Mouse (Mus musculus) neural tube, embryonic 11.5 days (tissue): ENCODE data around the gene Uba1y. TPM values are rescaled to one million over a fixed set of nuclear protein-coding genes. Genes with fewer than 3 reads are reported as not detected.
"Not testable (repeated sequence)": the region's sequence is repeated elsewhere in the genome, so short reads cannot be mapped to it uniquely, and the experiment has no call there.

Experiments used
- ATAC-seq: fragments of 200-750 bp; cut with Nextera tagmentation; 2 replicates; pipeline ENCODE4 v1.8.0; 2017; ENCODE audit warnings: moderate number of reproducible peaks, mild to moderate bottlenecking, moderate TSS enrichment, moderate library complexity; ENCODE audit not compliant: insufficient read depth, low FRiP score, low TSS enrichment
- DNase-seq: peaks from one replicate; pipeline ENCODE4 v3.0.0-alpha.2; 2015; ENCODE audit warnings: low spot score
- H3K27ac ChIP-seq: fragments of 300-500 bp; sonication (generic); 2 replicates; pipeline ENCODE4 v1.5.1; 2014; ENCODE audit warnings: low read depth, mild to moderate bottlenecking, low read length
- H3K27me3 ChIP-seq: fragments of 300-500 bp; sonication (generic); 2 replicates; pipeline ENCODE4 v1.6.1; 2014; ENCODE audit warnings: mild to moderate bottlenecking, low read length, mixed read lengths; ENCODE audit not compliant: control insufficient read depth, insufficient read depth
- H3K36me3 ChIP-seq: fragments of 300-500 bp; sonication (generic); 2 replicates; pipeline ENCODE4 v1.6.1; 2014; ENCODE audit warnings: mild to moderate bottlenecking, low read length, moderate library complexity, mixed read lengths; ENCODE audit not compliant: control insufficient read depth, insufficient read depth
- H3K4me1 ChIP-seq: fragments of 300-500 bp; sonication (generic); 2 replicates; pipeline ENCODE4 v1.6.1; 2014; ENCODE audit warnings: low read length, mixed read lengths; ENCODE audit not compliant: control insufficient read depth, insufficient read depth
- H3K4me2 ChIP-seq: fragments of 300-500 bp; sonication (generic); 2 replicates; pipeline ENCODE4 v1.6.1; 2014; ENCODE audit warnings: low read depth, mild to moderate bottlenecking, moderate library complexity
- H3K4me3 ChIP-seq: fragments of 300-500 bp; sonication (generic); 2 replicates; pipeline ENCODE4 v1.5.1; 2014; ENCODE audit warnings: low read depth, low read length
- H3K9ac ChIP-seq: fragments of 300-500 bp; sonication (generic); 2 replicates; pipeline ENCODE4 v1.6.1; 2014; ENCODE audit warnings: mild to moderate bottlenecking, low read length
- H3K9me3 ChIP-seq: fragments of 300-500 bp; sonication (generic); 2 replicates; pipeline ENCODE4 v1.6.1; 2016; ENCODE audit warnings: low read length; ENCODE audit not compliant: control insufficient read depth
- WGBS: fragments of 180-500 bp; shearing (Covaris S2); extraction: QIAGEN DNeasy Blood & Tissue Kit; methylation state at CpG from one replicate; pipeline ENCODE4 v1.1.7; 2014; 5-methylcytosine and 5-hydroxymethylcytosine counted together
- polyA plus RNA-seq: library from polyadenylated mRNA; unstranded; fragments of >200 nt; fragmentation: Nextera tagmentation; extraction: Ambion mirVana; gene quantifications from 2 replicates; pipeline ENCODE4 v1.2.1, GENCODE M21; 2014

The Uba1y gene
- not detected in 2 replicates for polyA plus RNA-seq

DNA sequence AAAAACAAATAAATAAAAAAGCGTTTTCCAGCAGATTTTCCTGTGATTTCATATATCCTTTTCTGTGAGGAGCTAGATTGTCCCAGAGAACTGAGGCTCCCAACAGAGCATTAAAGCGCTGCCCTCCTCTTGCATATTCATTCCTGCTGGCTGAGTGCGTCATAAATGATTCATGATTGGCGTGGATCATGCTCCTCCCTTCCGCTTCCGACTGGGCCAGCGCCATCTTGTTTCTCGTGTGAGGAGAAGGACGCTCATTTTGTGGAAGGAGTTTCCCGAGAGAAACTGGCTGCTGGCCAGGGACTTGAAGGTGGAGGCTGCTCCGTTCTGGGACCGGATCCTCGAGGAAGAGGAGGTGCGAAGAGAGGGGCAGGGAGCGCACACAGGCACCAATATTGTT is at the start of gene Uba1y:
Gene Uba1y (plus strand): TSS at position 254 of the 400 bp plus-strand sequence.
- Histone ChIP-seq H3K27me3 (no peaks in the 10 kb centered on the region), H3K4me3 (no peak within 1 kb of the TSS), H3K9ac (no peak within 1 kb of the TSS), H3K9me3 (no peaks in the 10 kb centered on the region), H3K36me3 (no peaks in the 10 kb centered on the region), H3K4me2 (no peak within 1 kb of the TSS), H3K27ac (no peak within 1 kb of the TSS), H3K4me1 (no peaks in the 10 kb centered on the region)
- DNase-seq (no peak), ATAC-seq (no peak)
- WGBS, result 96% methylated on average over 10 of the region's 15 CpGs

GRCm38 (mm10) chrY:797309-797708 is 21.1 kb upstream of the Uba1y start, which contains the start of gene Zfy1:
TSS of gene Zfy1 (minus strand) at chrY:797409.
- H3K4me1 ChIP-seq, H3K9me3 ChIP-seq, H3K4me2 ChIP-seq, H3K9ac ChIP-seq, H3K36me3 ChIP-seq, H3K4me3 ChIP-seq, H3K27me3 ChIP-seq, ATAC-seq, H3K27ac ChIP-seq, DNase-seq: not testable (repeated sequence)
- no CpG with 5 or more reads among the region's 11 CpGs for WGBS

DNA sequence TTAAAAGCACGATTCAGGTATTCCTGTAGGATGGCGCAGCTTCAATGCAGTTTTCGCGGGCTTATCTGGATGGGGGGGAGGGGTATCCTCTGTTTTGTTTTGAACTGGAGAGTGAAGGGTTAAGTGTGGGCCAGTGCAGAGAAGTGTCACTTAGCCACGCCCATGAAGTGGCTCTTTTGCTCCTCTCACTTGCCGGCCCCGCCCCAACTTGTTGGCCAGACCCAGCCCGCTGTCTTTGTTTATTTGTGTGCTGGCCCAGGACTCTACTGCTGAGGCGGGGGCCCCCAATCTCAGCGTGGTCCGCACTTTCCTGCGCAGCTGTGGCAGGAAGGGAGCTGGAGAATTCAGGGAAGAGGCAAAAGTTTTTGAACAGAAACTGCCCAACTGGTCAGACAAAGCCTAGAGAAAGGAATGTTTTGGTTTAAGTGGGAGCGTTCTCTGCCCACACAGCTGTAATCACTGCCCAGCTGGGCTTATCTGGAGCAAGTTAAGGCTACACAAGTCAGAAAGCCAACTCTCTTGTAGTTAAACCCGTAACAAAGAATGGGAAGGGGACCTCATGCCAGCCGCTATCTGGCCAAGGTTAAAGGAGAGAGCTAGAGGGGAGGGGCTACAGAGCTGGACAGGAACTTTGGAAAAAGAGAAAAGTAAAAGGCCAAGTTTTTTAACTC is 9.3 kb upstream of the Uba1y start:
- no peaks in the 10 kb centered on the region for H3K9me3 ChIP-seq
- ATAC-seq (peak; percentile 58; the same call in 1 of the 2 replicates), DNase-seq (peak; percentile 65)
- WGBS, result 0% methylated on average over 10 of the region's 15 CpGs
- H3K27ac ChIP-seq, result no peak overlapping the region
- H3K4me1 ChIP-seq, result no peaks in the 10 kb centered on the region
- no peak overlapping the region for H3K9ac ChIP-seq
- no peaks in the 10 kb centered on the region for H3K27me3 ChIP-seq
- no peak overlapping the region for H3K4me3 ChIP-seq
- peak overlapping the region; percentile 25 for H3K4me2 ChIP-seq
- H3K36me3 ChIP-seq, result no peaks in the 10 kb centered on the region

- Histone ChIP-seq H3K4me3 (no peak overlapping the region), H3K9ac (no peak overlapping the region), H3K4me1 (no peaks in the 10 kb centered on the region), H3K4me2 (no peak overlapping the region), H3K36me3 (no peaks in the 10 kb centered on the region), H3K9me3 (no peaks in the 10 kb centered on the region), H3K27me3 (no peaks in the 10 kb centered on the region), H3K27ac (no peak overlapping the region)
- DNase-seq, result no peak
- no peak for ATAC-seq
These were observed 54.0 kb downstream of the Uba1y start for GRCm38 (mm10) chrY:872404-872803.

DNA sequence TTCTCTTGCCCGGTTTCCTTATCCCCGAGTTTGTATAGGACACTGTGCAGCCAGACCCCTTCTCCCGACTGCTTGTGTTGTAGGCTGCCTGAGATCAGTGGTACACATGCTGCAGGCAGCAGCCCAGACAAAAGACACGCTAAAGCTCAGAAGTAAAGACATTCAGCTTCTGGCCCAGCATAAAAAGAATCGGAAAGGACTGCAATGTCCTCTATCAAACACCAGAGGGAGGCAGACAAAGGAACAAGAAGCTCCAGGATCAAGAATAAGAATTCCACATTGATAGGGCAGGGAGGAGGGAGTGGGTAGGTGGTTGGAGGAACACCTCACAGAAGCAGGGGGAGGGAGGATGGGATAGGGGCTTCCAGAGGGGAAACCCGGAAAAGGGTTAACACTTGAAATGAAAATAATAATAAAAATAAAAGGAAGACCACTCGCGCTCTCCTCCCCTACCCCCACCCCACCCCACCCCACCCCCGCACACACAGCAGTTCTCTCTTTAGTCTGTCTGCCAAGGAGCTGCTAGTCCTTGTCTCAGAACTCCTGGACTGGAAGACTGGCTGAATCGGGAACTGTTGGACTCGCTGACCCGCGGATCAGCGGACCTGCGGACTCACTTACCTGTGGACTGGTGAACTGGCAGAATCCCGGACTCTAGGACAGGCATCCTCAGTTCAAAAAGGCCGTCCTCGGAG is 54.6 kb downstream of the Uba1y start:
- no peak overlapping the region for H3K27ac ChIP-seq
- no peak; the same call in 1 of the 2 replicates for ATAC-seq

More for the DNA sequence above, 54.6 kb downstream of the Uba1y start:
- no peaks in the 10 kb centered on the region for H3K9me3 ChIP-seq
- 30% methylated on average over 10 of the region's 18 CpGs for WGBS
- no peak overlapping the region for H3K4me2 ChIP-seq
- peak; percentile 9 for DNase-seq
- no peaks in the 10 kb centered on the region for H3K36me3 ChIP-seq
- no peak overlapping the region for H3K4me3 ChIP-seq
- H3K27me3 ChIP-seq, result no peaks in the 10 kb centered on the region
- H3K4me1 ChIP-seq, result no peaks in the 10 kb centered on the region
- no peak overlapping the region for H3K9ac ChIP-seq

Other genes starting within 250 kb of the Uba1y start
- not detected in 2 replicates for gene Zfy1, start 21.2 kb upstream of the Uba1y start, polyA plus RNA-seq
- gene Kdm5d, start 79.1 kb downstream of the Uba1y start, polyA plus RNA-seq, result 13.0 and 16.2 TPM in 2 replicates
- gene Eif2s3y, start 191.9 kb downstream of the Uba1y start, polyA plus RNA-seq, result 24.6 and 24.7 TPM in 2 replicates